Mouse (Mus musculus): Measurements from ENCODE around the gene Cul9. TPM values are rescaled to one million over a fixed set of nuclear protein-coding genes. Genes with fewer than 3 reads are reported as not detected.
A peak's percentile ranks its signal among the peaks of the same experiment; 100 is the strongest.
"Not testable (repeated sequence)": the region's sequence is repeated elsewhere in the genome, so short reads cannot be mapped to it uniquely, and the experiment has no call there.

The Cul9 gene
- polyA plus RNA-seq, 1 experiment from 2014 or later, result 8.0 TPM

- H3K36me3 ChIP-seq (ENCODE audit: inconsistent target), result no peaks in the 10 kb centered on the region
- no peak overlapping the region; the same call in 1 of the 2 replicates for H3K27ac ChIP-seq
- H3K4me3 ChIP-seq (ENCODE audit: inconsistent target), result no peak overlapping the region
- H3K79me2 ChIP-seq (ENCODE audit: inconsistent target), result peaks cover 20% of the 10 kb centered on the region
- WGBS (ENCODE audit: missing documents), result 61% methylated on average over 4 of the region's 5 CpGs
Measured at GRCm38 (mm10) chr17:46558151-46558550, 12.0 kb upstream of the Cul9 start.

- H3K79me2 ChIP-seq (ENCODE audit: inconsistent target), result peaks cover 27% of the 10 kb centered on the region
- not testable (repeated sequence) for H3K4me3 ChIP-seq (ENCODE audit: inconsistent target); H3K36me3 ChIP-seq (ENCODE audit: inconsistent target)
- H3K27ac ChIP-seq, result peak overlapping the region; percentile 65
Measured at GRCm38 (mm10) chr17:46557321-46557720, 11.1 kb upstream of the Cul9 start.

DNA sequence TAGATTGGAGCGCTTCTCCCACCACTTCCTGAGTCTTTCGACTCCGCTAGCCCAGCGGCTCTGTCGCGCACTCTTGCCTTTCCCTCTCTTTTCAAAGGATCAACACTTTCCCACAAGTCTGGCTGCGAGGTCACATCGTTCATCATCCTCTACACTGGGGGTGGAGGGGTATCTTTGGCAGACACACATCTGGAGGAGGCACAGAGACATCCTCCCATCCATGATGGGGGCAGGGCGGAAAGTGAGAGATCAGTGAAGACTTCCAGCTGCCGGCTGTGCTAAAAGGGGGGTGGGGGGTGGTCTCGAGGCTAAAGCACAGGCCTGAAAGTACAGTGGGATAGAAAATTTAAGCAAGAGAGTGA, 10.4 kb upstream of the Cul9 start:
- whole genome bisulfite sequencing (ENCODE audit: missing documents), result under 1% methylated on average over 11 of the region's 11 CpGs
- Histone ChIP-seq H3K79me2 (ENCODE audit: inconsistent target) (peaks cover 35% of the 10 kb centered on the region), H3K27ac (peak overlapping the region; percentile 65), H3K36me3 (ENCODE audit: inconsistent target) (peaks cover 4% of the 10 kb centered on the region; the same call in 1 of the 2 replicates), H3K4me3 (ENCODE audit: inconsistent target) (peak overlapping the region; percentile 45)

DNA sequence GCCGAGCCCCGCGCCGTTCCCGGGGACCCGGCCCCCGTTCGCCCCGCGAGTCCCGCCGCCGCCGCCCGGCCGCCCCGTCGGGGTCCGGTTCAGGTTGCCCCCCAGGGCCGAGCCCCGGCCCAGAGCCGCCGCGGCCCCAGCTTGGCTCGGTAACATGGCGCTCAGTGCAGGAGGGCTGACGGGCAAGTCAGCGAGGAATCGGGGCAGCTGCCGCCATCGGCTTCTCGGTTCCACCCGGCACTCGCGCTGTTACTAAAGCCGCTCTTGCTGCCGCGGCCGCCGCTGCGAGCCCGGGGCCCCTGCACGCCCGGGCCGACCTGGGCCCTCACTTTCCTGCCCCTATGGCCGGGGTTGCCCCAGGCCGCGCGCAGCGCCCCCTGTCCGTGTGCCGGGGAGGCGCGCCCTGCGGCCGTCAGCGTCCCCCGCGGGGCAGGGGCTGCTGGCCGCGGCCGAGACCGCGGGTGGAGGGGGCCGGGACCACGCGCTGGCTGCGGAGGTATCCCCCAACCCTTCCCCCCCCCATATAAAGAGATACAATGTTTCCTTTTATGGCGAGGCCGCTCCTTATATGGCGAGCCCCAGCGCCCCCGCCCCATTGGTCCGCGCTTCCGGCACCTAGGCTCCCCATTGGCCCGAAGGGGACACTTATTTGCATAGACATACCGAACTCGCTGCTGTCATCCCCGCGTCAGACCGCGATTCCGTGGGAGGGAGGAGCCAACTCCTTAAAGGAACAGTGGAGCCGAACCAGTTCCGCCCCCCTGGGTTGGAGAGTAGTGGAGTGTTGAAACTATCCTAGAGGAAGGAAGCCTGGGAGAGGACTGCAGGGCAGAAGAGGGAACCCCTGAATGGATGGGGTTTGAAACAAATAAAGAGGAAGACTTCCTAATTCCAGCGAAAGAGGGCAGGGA, 9.7 kb upstream of the Cul9 start, which contains the start of gene Srf:
Gene Srf (minus strand): TSS at position 503 of the 911 bp plus-strand sequence.
- H3K36me3 ChIP-seq (ENCODE audit: inconsistent target), result peaks cover 11% of the 10 kb centered on the region; the same call in 1 of the 2 replicates
- peak within 1 kb of the TSS; percentile 65 for H3K27ac ChIP-seq
- H3K4me3 ChIP-seq (ENCODE audit: inconsistent target), result peak within 1 kb of the TSS; percentile 54
- WGBS (ENCODE audit: missing documents), result 1% methylated on average over 60 of the region's 87 CpGs
- H3K79me2 ChIP-seq (ENCODE audit: inconsistent target), result peaks cover 39% of the 10 kb centered on the region

GRCm38 (mm10) chr17:46554977-46555672, 8.9 kb upstream of the Cul9 start:
- Histone ChIP-seq H3K27ac (no peak overlapping the region), H3K36me3 (ENCODE audit: inconsistent target) (peaks cover 19% of the 10 kb centered on the region), H3K4me3 (ENCODE audit: inconsistent target) (peak overlapping the region; percentile 54), H3K79me2 (ENCODE audit: inconsistent target) (peaks cover 39% of the 10 kb centered on the region)
- WGBS (ENCODE audit: missing documents), result under 1% methylated on average over 75 of the region's 75 CpGs

- 2% methylated on average over 11 of the region's 11 CpGs for WGBS (ENCODE audit: missing documents)
Measured at GRCm38 (mm10) chr17:46554646-46554976, 8.4 kb upstream of the Cul9 start.

GRCm38 (mm10) chr17:46553926-46554325, 7.7 kb upstream of the Cul9 start:
- H3K79me2 ChIP-seq (ENCODE audit: inconsistent target), result peaks cover 39% of the 10 kb centered on the region
- H3K27ac ChIP-seq, result no peak overlapping the region
- H3K4me3 ChIP-seq (ENCODE audit: inconsistent target), result no peak overlapping the region
- WGBS (ENCODE audit: missing documents), result 89% methylated on average over 3 of the region's 3 CpGs
- peaks cover 28% of the 10 kb centered on the region for H3K36me3 ChIP-seq (ENCODE audit: inconsistent target)

More at GRCm38 (mm10) chr17:46554646-46554976, 8.4 kb upstream of the Cul9 start:
- H3K36me3 ChIP-seq (ENCODE audit: inconsistent target), result peaks cover 24% of the 10 kb centered on the region
- H3K79me2 ChIP-seq (ENCODE audit: inconsistent target), result peaks cover 39% of the 10 kb centered on the region
- H3K4me3 ChIP-seq (ENCODE audit: inconsistent target), result peak overlapping the region; percentile 54
- H3K27ac ChIP-seq, result no peak overlapping the region

DNA sequence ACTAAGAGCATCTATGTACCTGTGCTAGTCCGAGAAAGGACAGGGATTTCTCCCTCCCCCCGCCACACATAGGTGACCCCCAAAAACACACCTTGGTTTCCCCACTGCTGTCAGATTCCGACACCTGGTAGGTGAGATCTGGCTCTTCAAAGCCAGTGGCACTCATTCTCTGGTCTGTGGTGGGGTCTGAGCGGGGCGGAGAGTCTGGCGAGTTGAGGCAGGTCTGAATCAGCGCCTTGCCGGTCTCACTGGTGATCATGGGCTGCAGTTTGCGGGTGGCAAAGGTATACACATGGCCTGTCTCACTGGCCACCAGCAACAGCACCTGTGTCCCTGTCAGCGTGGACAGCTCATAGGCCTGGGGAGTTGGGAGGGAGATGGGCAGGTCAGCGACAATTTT, 7.3 kb upstream of the Cul9 start:
- no peak overlapping the region for H3K4me3 ChIP-seq (ENCODE audit: inconsistent target)
- H3K36me3 ChIP-seq (ENCODE audit: inconsistent target), result peaks cover 28% of the 10 kb centered on the region
- H3K79me2 ChIP-seq (ENCODE audit: inconsistent target), result peaks cover 39% of the 10 kb centered on the region
- no peak overlapping the region for H3K27ac ChIP-seq
- 91% methylated on average over 11 of the region's 11 CpGs for WGBS (ENCODE audit: missing documents)

GRCm38 (mm10) chr17:46552841-46553423, 6.7 kb upstream of the Cul9 start:
- H3K4me3 ChIP-seq (ENCODE audit: inconsistent target), result no peak overlapping the region
- WGBS (ENCODE audit: missing documents), result 31% methylated on average over 18 of the region's 24 CpGs
- H3K36me3 ChIP-seq (ENCODE audit: inconsistent target), result peaks cover 28% of the 10 kb centered on the region
- no peak overlapping the region for H3K27ac ChIP-seq
- H3K79me2 ChIP-seq (ENCODE audit: inconsistent target), result peaks cover 39% of the 10 kb centered on the region

DNA sequence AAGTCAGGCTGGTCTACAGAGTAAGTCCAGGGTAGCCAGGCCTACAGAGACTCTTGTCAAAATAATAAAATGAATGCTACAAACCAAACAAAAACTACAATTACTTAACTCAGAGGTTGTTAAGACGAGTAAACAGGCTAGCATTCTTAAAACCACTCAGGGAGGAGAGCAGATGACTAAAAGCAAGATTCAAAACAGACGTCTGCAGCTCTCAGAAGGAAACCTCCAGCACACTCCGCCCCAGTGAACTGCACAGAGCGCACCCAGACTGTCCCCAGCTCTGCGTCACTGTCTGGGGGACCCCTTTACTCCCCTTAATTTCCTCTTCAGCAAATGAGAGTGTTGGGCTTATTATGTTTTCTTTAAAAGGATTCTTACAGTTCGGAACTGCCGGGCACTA, 6.0 kb upstream of the Cul9 start:
- Histone ChIP-seq H3K4me3 (ENCODE audit: inconsistent target) (no peak overlapping the region), H3K36me3 (ENCODE audit: inconsistent target) (peaks cover 28% of the 10 kb centered on the region), H3K79me2 (ENCODE audit: inconsistent target) (peaks cover 39% of the 10 kb centered on the region), H3K27ac (no peak overlapping the region)
- WGBS (ENCODE audit: missing documents), result 96% methylated on average over 7 of the region's 7 CpGs

DNA sequence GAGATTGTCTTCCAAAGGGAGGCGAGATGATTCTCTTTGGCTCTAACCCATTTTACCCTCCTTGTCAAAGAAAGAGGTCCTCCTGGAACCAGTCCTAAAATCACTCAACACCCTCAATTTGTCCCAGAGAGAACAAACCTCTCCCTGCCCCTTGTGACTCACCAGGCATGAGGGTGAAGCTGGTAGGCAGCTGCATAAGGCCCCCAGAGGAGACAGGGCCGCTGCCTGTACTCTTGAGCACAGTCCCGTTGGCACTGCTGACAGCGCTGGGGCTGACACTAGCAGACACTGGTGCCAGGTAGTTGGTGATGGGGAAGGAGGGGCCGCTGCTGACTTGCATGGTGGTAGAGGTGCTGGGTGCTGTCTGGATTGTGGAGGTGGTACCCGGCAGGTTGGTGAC, 5.2 kb upstream of the Cul9 start:
- Histone ChIP-seq H3K36me3 (ENCODE audit: inconsistent target) (peaks cover 28% of the 10 kb centered on the region), H3K4me3 (ENCODE audit: inconsistent target) (no peak overlapping the region), H3K79me2 (ENCODE audit: inconsistent target) (peaks cover 39% of the 10 kb centered on the region), H3K27ac (no peak overlapping the region)
- WGBS (ENCODE audit: missing documents), result 97% methylated on average over 6 of the region's 6 CpGs

GRCm38 (mm10) chr17:46550904-46551303, 4.7 kb upstream of the Cul9 start:
- H3K36me3 ChIP-seq (ENCODE audit: inconsistent target), result peaks cover 28% of the 10 kb centered on the region
- WGBS (ENCODE audit: missing documents), result 97% methylated on average over 7 of the region's 7 CpGs
- H3K79me2 ChIP-seq (ENCODE audit: inconsistent target), result peaks cover 39% of the 10 kb centered on the region
- H3K27ac ChIP-seq, result no peak overlapping the region
- no peak overlapping the region for H3K4me3 ChIP-seq (ENCODE audit: inconsistent target)

DNA sequence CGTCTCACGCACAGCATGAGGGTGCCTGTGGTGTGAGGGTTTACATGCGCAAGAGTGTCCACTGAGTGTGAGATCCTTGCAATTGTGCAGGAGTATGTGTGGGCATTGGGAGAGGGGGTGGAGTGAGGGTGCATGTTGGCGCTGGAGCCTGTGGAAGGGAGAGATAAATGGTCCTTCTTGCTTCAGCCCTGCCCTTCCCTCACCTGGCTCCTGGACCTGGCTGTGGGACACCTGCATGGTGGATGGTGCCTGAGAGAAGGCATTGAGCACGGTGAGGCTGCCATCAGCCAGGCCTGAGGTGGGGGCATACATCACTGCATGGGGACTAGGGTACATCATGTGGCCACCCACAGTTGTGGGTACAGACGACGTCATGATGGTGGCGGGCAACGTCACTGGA, 3.5 kb upstream of the Cul9 start:
- Histone ChIP-seq H3K79me2 (ENCODE audit: inconsistent target) (peaks cover 34% of the 10 kb centered on the region), H3K36me3 (ENCODE audit: inconsistent target) (peaks cover 28% of the 10 kb centered on the region), H3K4me3 (ENCODE audit: inconsistent target) (no peak overlapping the region), H3K27ac (no peak overlapping the region)
- 92% methylated on average over 7 of the region's 9 CpGs for WGBS (ENCODE audit: missing documents)

GRCm38 (mm10) chr17:46549193-46549592, 3.0 kb upstream of the Cul9 start:
- Histone ChIP-seq H3K36me3 (ENCODE audit: inconsistent target) (peaks cover 28% of the 10 kb centered on the region), H3K4me3 (ENCODE audit: inconsistent target) (no peak overlapping the region), H3K27ac (no peak overlapping the region), H3K79me2 (ENCODE audit: inconsistent target) (peaks cover 29% of the 10 kb centered on the region)
- 55% methylated on average over 7 of the region's 8 CpGs for WGBS (ENCODE audit: missing documents)

GRCm38 (mm10) chr17:46548741-46549140, 2.6 kb upstream of the Cul9 start:
- 95% methylated on average over 11 of the region's 11 CpGs for WGBS (ENCODE audit: missing documents)
- Histone ChIP-seq H3K27ac (no peak overlapping the region), H3K4me3 (ENCODE audit: inconsistent target) (no peak overlapping the region), H3K79me2 (ENCODE audit: inconsistent target) (peaks cover 25% of the 10 kb centered on the region), H3K36me3 (ENCODE audit: inconsistent target) (peaks cover 28% of the 10 kb centered on the region)

Measured in macrophage (primary cell).